In the genomic region with DNA sequence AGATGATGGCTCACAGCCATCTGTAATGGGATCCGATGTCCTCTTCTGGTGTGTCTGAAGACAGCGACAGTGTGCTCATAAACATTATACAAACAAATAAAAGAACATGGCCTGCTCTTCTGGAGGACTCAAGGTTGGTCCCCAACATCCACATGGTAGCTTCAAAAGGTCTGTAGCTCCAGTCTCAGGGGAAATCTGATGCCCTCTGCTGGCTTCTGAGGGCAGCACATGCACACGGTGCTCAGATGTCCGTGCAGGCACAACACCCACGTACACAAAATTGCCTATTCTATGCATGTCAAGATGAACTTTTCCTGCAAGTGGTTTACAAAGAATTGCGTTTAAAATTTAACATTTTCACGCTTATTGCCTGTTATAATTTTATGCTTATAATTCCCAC, we compare ENCODE assay signal across 9 mouse cellular contexts. TPM values are rescaled to one million over a fixed set of nuclear protein-coding genes. Genes with fewer than 3 reads are reported as not detected.
A peak's percentile ranks its signal among the peaks of the same experiment; 100 is the strongest.
DNase-seq lines count a peak whose midpoint lies in the region; ATAC-seq and TF ChIP-seq lines count a peak whose summit lies in the region.
"Had no signal": no experiment of that assay in that cellular context is flagged by ENCODE, and none has a peak within 500 bp of the region (broad histone marks: within the 10 kb centered on the region; RNA-seq: fewer than 3 reads in every experiment).

No protein-coding gene starts in this region.

- ATAC-seq in forebrain, postnatal 0 days = no peak
- no peak for ATAC-seq in forebrain, embryonic 11.5 days (replicated peaks; ENCODE audit: low FRiP score)
- 0 out of 2 replicates have a peak, but pooled peaks have one; percentile 56 for ATAC-seq in stomach, postnatal 0 days (ENCODE audit: low FRiP score, low TSS enrichment)

- TF ChIP-seq CTCF in forebrain, postnatal 0 days (IDR thresholded peaks at IDR 0.05; ENCODE audit: low read depth) = peak; percentile 56
- TF ChIP-seq CTCF in C2C12 (IDR thresholded peaks at IDR 0.05; ENCODE audit: control insufficient read depth, insufficient read depth, insufficient read length) = peak; percentile 68
- TF ChIP-seq CTCF in stomach, postnatal 0 days (IDR thresholded peaks at IDR 0.05; ENCODE audit: low read depth) = peak; percentile 81

- no peak for TF ChIP-seq EP300 in stomach, postnatal 0 days (optimal IDR thresholded peaks at IDR 0.05)

- H3K27ac ChIP-seq in forebrain, postnatal 0 days (ENCODE audit: low read depth, low read length) = no peak overlapping the region
- H3K27ac ChIP-seq in forebrain, embryonic 11.5 days (ENCODE audit: low read depth, low read length) = no peak overlapping the region
- no peak overlapping the region for H3K27ac ChIP-seq in limb, embryonic 10.5 days
- H3K27ac ChIP-seq in stomach, postnatal 0 days (replicated peaks) = no peak overlapping the region
- H3K27ac ChIP-seq: limb, embryonic 15.5 days had no signal

- no peak overlapping the region for H3K4me2 ChIP-seq in forebrain, postnatal 0 days (ENCODE audit: low read depth)
- H3K4me2 ChIP-seq in forebrain, embryonic 11.5 days (ENCODE audit: low read depth, low read length, severe bottlenecking) = no peak overlapping the region
- no peak overlapping the region for H3K4me2 ChIP-seq in stomach, postnatal 0 days (replicated peaks; ENCODE audit: low read depth)
- H3K4me2 ChIP-seq: limb, embryonic 15.5 days had no signal

- peak; percentile 30 for DNase-seq in forebrain, postnatal 0 days
- DNase-seq in forebrain, embryonic 11.5 days (ENCODE audit: low spot score) = no peak
- peak; percentile 25 for DNase-seq in c-Kit-positive CD71-positive TER-119-positive erythroid progenitor cells, embryonic 14.5 days (ENCODE audit: low spot score)
- peak; percentile 46 for DNase-seq in limb, embryonic 10.5 days (ENCODE audit: low spot score)
- DNase-seq in stomach, postnatal 0 days (ENCODE audit: low spot score) = peak; percentile 71
- DNase-seq in gastrocnemius, postnatal 36 days = no peak
- no peak for DNase-seq in layer of hippocampus, postnatal 10 days (ENCODE audit: low spot score in 2 of 2)

- H3ac ChIP-seq in C2C12 (ENCODE audit: control insufficient read depth, insufficient read length, low read depth) = no peak overlapping the region

- intact Hi-C loops in gastrocnemius, postnatal 36 days (cut with DNase I) = loop anchor here (5.0 kb wide), 1 partner anchor 294 kb away; no protein-coding TSS in a partner anchor

- WGBS in forebrain, postnatal 0 days = 47% methylated on average over 7 of the region's 7 CpGs
- WGBS in forebrain, embryonic 11.5 days = 48% methylated on average over 7 of the region's 7 CpGs
- 52% methylated on average over 7 of the region's 7 CpGs for WGBS in limb, embryonic 10.5 days
- 42% methylated on average over 7 of the region's 7 CpGs for WGBS in stomach, postnatal 0 days

- H3K4me1 ChIP-seq in forebrain, postnatal 0 days (ENCODE audit: insufficient read depth) = no peaks in the 10 kb centered on the region
- H3K4me1 ChIP-seq in forebrain, embryonic 11.5 days (replicated peaks; ENCODE audit: control insufficient read depth, insufficient read depth, low read length) = no peaks in the 10 kb centered on the region
- H3K4me1 ChIP-seq in limb, embryonic 10.5 days = 0 out of 2 replicates have a peak, but pooled peaks cover 4% of the 10 kb centered on the region
- H3K4me1 ChIP-seq in stomach, postnatal 0 days (replicated peaks; ENCODE audit: control insufficient read depth, insufficient read depth) = no peaks in the 10 kb centered on the region

- H3K79me3 ChIP-seq in C2C12 (ENCODE audit: low read depth) = no peaks in the 10 kb centered on the region

- no peak overlapping the region for H3K9ac ChIP-seq in forebrain, postnatal 0 days
- H3K9ac ChIP-seq in forebrain, embryonic 11.5 days (ENCODE audit: low read length) = no peak overlapping the region
- H3K9ac ChIP-seq in stomach, postnatal 0 days (ENCODE audit: low read length) = no peak overlapping the region
- H3K9ac ChIP-seq: limb, embryonic 15.5 days had no signal

- H3K9me3 ChIP-seq in forebrain, postnatal 0 days (ENCODE audit: low read length) = no peaks in the 10 kb centered on the region
- no peaks in the 10 kb centered on the region for H3K9me3 ChIP-seq in forebrain, embryonic 11.5 days (ENCODE audit: control insufficient read depth, low read length)
- no peaks in the 10 kb centered on the region for H3K9me3 ChIP-seq in limb, embryonic 10.5 days (replicated peaks)
- H3K9me3 ChIP-seq in stomach, postnatal 0 days (ENCODE audit: control insufficient read depth, low read length) = no peaks in the 10 kb centered on the region
- H3K9me3 ChIP-seq: limb, embryonic 15.5 days had no signal

- no peaks in the 10 kb centered on the region for H3K36me3 ChIP-seq in forebrain, postnatal 0 days (ENCODE audit: insufficient read depth)
- H3K36me3 ChIP-seq in forebrain, embryonic 11.5 days (ENCODE audit: control insufficient read depth, insufficient read depth, low read length) = no peaks in the 10 kb centered on the region
- H3K36me3 ChIP-seq in C2C12 (ENCODE audit: control insufficient read depth, insufficient read depth) = no peaks in the 10 kb centered on the region
- no peaks in the 10 kb centered on the region for H3K36me3 ChIP-seq in limb, embryonic 10.5 days
- H3K36me3 ChIP-seq in stomach, postnatal 0 days (ENCODE audit: control insufficient read depth, insufficient read depth, low read length) = no peaks in the 10 kb centered on the region
- H3K36me3 ChIP-seq: limb, embryonic 15.5 days had no signal

- H3K27me3 ChIP-seq in forebrain, postnatal 0 days (ENCODE audit: insufficient read depth, low read length) = no peaks in the 10 kb centered on the region
- H3K27me3 ChIP-seq in forebrain, embryonic 11.5 days (ENCODE audit: control insufficient read depth, insufficient read depth, low read length) = no peaks in the 10 kb centered on the region
- H3K27me3 ChIP-seq in C2C12 (ENCODE audit: control insufficient read depth, insufficient read depth, insufficient read length) = peaks cover 18% of the 10 kb centered on the region
- no peaks in the 10 kb centered on the region for H3K27me3 ChIP-seq in limb, embryonic 10.5 days (ENCODE audit: low read depth, poor library complexity, severe bottlenecking)
- H3K27me3 ChIP-seq in stomach, postnatal 0 days (ENCODE audit: control insufficient read depth, insufficient read depth, low read length) = no peaks in the 10 kb centered on the region
- H3K27me3 ChIP-seq: limb, embryonic 15.5 days had no signal

- H3K4me3 ChIP-seq in forebrain, postnatal 0 days (ENCODE audit: low read depth, low read length) = no peak overlapping the region
- no peak overlapping the region for H3K4me3 ChIP-seq in forebrain, embryonic 11.5 days (ENCODE audit: low read depth, low read length)
- H3K4me3 ChIP-seq in C2C12 (ENCODE audit: insufficient read depth, poor library complexity, severe bottlenecking) = no peak overlapping the region
- H3K4me3 ChIP-seq in limb, embryonic 10.5 days = no peak overlapping the region
- no peak overlapping the region for H3K4me3 ChIP-seq in stomach, postnatal 0 days (ENCODE audit: low read depth, low read length)
- H3K4me3 ChIP-seq: limb, embryonic 15.5 days had no signal

- no peaks in the 10 kb centered on the region for H3K79me2 ChIP-seq in C2C12 (ENCODE audit: control insufficient read depth, insufficient read depth)

TF ChIP-seq in C2C12, 6 proteins besides CTCF, POLR2A, EP300 and RAD21:
- TF ChIP-seq MAX (IDR thresholded peaks at IDR 0.05) (no peak), MYOD1 (IDR thresholded peaks at IDR 0.05; ENCODE audit: control insufficient read depth, insufficient read length, low read depth) (no peak), CEBPB (IDR thresholded peaks at IDR 0.05; ENCODE audit: low read depth) (no peak), MYOG (IDR thresholded peaks at IDR 0.05; ENCODE audit: control insufficient read depth, extremely low read depth, insufficient read length) (no peak), USF1 (IDR thresholded peaks at IDR 0.05; ENCODE audit: low read depth) (no peak), FOSL1 (IDR thresholded peaks at IDR 0.05; ENCODE audit: insufficient read depth, low read length, poor library complexity, severe bottlenecking) (no peak)

RNA-seq across cellular contexts. Expression of a gene that starts 1.5 kb away (rescaled TPM):
- total RNA-seq in forebrain, postnatal 0 days (2014; rRNA removed) = not detected in 2 replicates
- not detected in 2 replicates for polyA plus RNA-seq in forebrain, postnatal 0 days (2015; fragmentation: Nextera tagmentation; extraction: Ambion mirVana)
- not detected in 2 replicates for polyA plus RNA-seq in forebrain, embryonic 11.5 days (2014; fragmentation: Nextera tagmentation; extraction: Ambion mirVana)
- polyA plus RNA-seq in C2C12 (2012; fragmentation: generic; extraction: Trizol) = not detected
- polyA plus RNA-seq in limb, embryonic 10.5 days (2016; fragmentation: Nextera tagmentation; extraction: Ambion mirVana) = 0.10 TPM in 1 of 2 replicates, not detected in the other
- polyA plus RNA-seq in stomach, postnatal 0 days (2015; fragmentation: Nextera tagmentation; extraction: Ambion mirVana) = 0.08 TPM in 1 of 2 replicates, not detected in the other
- not detected for total RNA-seq in gastrocnemius, postnatal 36 days (2021)
- total RNA-seq in layer of hippocampus, postnatal 10 days (2021) = not detected
- polyA plus RNA-seq: limb, embryonic 15.5 days had no signal

RNA-seq across cellular contexts. Expression of a gene that starts 39.9 kb away (rescaled TPM):
- total RNA-seq in forebrain, postnatal 0 days (2014; rRNA removed) = 241 and 268 TPM in 2 replicates
- 541 and 596 TPM in 2 replicates for polyA plus RNA-seq in forebrain, postnatal 0 days (2015; fragmentation: Nextera tagmentation; extraction: Ambion mirVana)
- polyA plus RNA-seq in forebrain, embryonic 11.5 days (2014; fragmentation: Nextera tagmentation; extraction: Ambion mirVana) = 303 and 310 TPM in 2 replicates
- 281 TPM for polyA plus RNA-seq in C2C12 (2012; fragmentation: generic; extraction: Trizol)
- polyA plus RNA-seq in limb, embryonic 10.5 days (2016; fragmentation: Nextera tagmentation; extraction: Ambion mirVana) = 355 and 369 TPM in 2 replicates
- 585 and 595 TPM in 2 replicates for polyA plus RNA-seq in stomach, postnatal 0 days (2015; fragmentation: Nextera tagmentation; extraction: Ambion mirVana)
- 10 to 100 TPM; 56.1 to 65.1 TPM for total RNA-seq in gastrocnemius, postnatal 36 days (2021)
- 100 to 1,000 TPM; 324 to 330 TPM for total RNA-seq in layer of hippocampus, postnatal 10 days (2021)

RNA-seq across cellular contexts. Expression of a gene that starts 42.2 kb away (rescaled TPM):
- total RNA-seq in forebrain, postnatal 0 days (2014; rRNA removed) = 0.48 TPM in 1 of 2 replicates, not detected in the other
- polyA plus RNA-seq in forebrain, postnatal 0 days (2015; fragmentation: Nextera tagmentation; extraction: Ambion mirVana) = 0.05 TPM in 1 of 2 replicates, not detected in the other
- 0.12 and 0.17 TPM in 2 replicates for polyA plus RNA-seq in forebrain, embryonic 11.5 days (2014; fragmentation: Nextera tagmentation; extraction: Ambion mirVana)
- 0.04 TPM for polyA plus RNA-seq in C2C12 (2012; fragmentation: generic; extraction: Trizol)
- polyA plus RNA-seq in limb, embryonic 10.5 days (2016; fragmentation: Nextera tagmentation; extraction: Ambion mirVana) = 0.06 and 0.19 TPM in 2 replicates
- polyA plus RNA-seq in stomach, postnatal 0 days (2015; fragmentation: Nextera tagmentation; extraction: Ambion mirVana) = 0.15 and 0.18 TPM in 2 replicates
- total RNA-seq in gastrocnemius, postnatal 36 days (2021) = not detected
- under 1 TPM; 0.13 to 0.25 TPM for total RNA-seq in layer of hippocampus, postnatal 10 days (2021)

Comparison
In these comparisons a context has a peak if more than half of its experiments do, and no peak if none do; other contexts are left out.
1. DNase-seq: peak in forebrain, postnatal 0 days (single experiment), c-Kit-positive CD71-positive TER-119-positive erythroid progenitor cells, embryonic 14.5 days (single experiment), limb, embryonic 10.5 days (single experiment) and stomach, postnatal 0 days (single experiment); none in forebrain, embryonic 11.5 days (single experiment), gastrocnemius, postnatal 36 days (0 of 2) and layer of hippocampus, postnatal 10 days (0 of 2).
2. Peak in every context shown above with its lines, with median percentiles within 50 percentile points of each other: CTCF ChIP-seq.